Mouse (Mus musculus): ENCODE measurements at regions not wholly inside any gene's neighbourhood (a gene's known extent, or its start where the extent isn't known, plus 50 kb on each side); places are given as distances from the start of the nearest gene placed in this dataset.
A peak's percentile ranks its signal among the peaks of the same experiment; 100 is the strongest.

DNA sequence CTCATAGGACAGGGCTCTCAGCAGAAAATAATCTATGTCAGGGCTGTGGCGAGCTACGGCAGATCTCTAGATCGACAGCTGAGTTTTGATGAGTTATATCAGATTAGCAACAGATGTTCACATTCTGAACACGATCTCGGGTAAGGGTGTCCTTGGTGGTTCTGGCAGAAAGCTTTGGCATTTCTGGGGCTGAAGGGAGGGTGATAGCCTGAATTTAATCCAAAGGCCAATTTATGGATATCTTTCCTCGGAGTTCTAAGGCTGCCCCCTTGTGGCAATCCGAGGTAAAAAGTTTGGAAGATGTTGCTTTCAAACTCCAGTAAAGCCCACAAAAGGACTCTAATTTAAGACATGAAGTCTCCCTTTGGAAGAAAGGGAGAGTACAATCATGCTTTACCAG, 101.3 kb upstream of the Luzp2 start:
- DNase-seq (ENCODE audit: low spot score in 2 of 2): peak; percentile 2 to 20

DNA sequence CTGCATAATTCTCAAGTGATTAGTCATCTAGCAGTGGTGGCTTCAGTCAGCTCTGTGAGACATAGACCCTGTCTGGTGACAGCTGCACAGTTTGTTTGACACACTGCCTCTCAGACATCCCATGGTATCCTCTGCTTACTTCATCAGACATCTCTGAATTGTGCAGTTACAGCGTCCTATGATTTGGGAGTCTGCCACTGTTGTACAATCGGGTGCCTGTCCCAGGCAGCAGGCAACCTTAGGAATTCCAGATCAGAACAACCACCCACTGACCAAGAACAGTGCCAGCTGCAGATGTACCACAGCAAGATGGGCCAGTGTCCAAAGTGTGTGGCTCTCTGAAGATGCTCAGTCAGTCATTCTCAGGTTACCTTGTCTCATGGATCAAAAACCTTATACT, 100.4 kb upstream of the Luzp2 start:
- DNase-seq (ENCODE audit: low spot score in 2 of 2): no peak

- no peak for DNase-seq (ENCODE audit: low spot score in 2 of 2)
Measured at GRCm38 (mm10) chr7:54767341-54767740, 68.0 kb upstream of the Luzp2 start.

DNA sequence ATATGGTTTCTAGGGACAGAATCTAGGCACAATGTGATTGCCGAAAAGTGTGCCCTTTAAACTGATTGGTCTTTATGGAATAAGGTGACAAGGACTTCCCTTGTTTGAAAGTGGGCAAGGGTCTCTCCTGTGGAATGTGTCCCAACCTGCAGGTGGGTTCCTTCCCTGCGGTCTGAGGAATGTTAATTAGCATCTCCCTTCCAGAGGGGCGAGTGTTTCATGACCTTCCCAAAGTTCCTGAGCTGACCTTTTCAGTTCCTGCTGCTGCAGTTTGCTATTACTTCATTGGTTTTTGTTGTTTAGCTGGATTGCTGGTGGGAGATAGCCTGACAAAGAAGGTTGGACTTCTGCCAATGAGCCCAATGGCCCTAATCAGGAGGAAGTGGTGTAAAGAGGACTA, 66.6 kb upstream of the Luzp2 start:
- DNase-seq (ENCODE audit: low spot score in 2 of 2): no peak

DNA sequence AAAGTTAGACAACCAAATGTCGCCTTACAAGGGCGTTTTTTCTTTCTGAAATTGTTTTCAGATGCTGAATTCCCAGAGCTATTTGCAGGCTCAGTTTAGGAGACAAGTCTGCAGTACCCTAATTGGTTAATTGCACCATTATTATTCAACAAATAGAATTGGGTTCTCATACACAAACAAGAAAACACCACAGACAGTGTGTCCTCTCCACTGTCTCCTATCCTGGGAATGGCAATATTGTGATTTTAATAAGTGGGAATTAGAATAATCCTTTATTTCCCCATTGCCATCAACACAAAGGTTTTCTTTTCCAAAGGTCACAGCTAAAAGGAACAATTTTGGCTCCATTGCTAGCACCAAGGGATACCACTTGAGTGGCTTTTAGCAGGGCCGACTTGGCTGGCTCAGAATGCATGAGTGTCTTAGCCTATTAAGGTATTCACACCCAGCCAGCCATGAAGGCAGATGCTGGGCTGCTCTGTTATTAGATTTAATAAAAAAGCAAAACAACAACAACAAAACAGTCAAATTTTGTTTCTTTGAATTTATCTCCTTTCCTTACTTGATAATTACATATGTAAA, 53.3 kb upstream of the Luzp2 start:
- no peak for DNase-seq (ENCODE audit: low spot score in 2 of 2)

GRCm38 (mm10) chr7:54782604-54783003, 52.7 kb upstream of the Luzp2 start:
- no peak for DNase-seq (ENCODE audit: low spot score in 2 of 2)

DNA sequence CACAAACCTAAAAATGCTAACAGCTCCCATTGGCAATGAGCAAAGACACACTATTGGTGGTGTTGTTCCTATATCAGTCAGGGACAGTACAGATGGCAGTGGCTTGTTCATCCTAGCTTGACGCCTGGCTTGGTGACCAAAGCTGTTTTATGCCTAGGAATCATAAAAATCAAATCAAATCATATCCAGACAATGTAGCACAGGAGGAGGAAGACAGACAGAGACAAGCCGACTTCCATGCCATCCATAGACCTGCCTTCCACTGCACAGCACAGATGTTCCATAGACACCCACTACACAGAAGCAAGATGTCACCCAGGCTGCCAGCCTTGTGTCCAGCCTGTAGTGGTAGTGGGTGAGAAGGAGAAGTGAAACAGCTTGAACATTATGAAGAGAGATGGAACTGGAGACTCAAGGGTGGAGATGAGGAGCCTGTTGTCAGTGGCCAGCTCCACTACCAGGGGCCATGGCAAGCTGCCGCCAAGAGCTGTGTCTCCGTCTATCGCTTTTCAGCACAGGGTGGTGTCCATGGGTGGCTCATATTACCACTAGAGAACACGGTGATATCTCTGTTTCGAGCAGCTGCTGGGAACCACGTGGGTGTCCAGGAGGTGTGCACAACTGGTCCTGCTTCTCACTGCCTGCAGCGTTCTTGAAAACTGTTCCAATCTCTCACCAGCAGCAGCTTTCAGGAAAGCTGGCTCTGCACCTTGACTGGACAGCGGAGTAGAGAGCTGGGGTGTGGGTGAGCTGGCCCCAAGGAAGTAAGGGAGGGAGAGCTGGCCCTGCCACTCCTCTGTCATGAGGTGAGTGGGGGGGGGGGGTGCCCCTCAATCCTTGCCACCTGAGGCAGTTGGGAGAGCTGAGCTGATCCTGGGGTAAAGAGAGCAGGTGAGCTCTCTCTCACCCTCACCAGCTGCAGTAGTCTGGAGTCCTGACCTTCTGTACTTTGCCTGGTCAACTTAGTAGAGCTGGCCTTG, 51.5 kb upstream of the Luzp2 start:
- DNase-seq (ENCODE audit: low spot score in 2 of 2): no peak
